Mouse (Mus musculus): Measurements from ENCODE around the gene Aldh3b1.

Aldh3b1 gene

GRCm38 (mm10) chr19:3875045-3875444, 54.6 kb downstream of the Aldh3b1 start:
- DNase-seq (ENCODE audit: low read depth) = no peak

DNA sequence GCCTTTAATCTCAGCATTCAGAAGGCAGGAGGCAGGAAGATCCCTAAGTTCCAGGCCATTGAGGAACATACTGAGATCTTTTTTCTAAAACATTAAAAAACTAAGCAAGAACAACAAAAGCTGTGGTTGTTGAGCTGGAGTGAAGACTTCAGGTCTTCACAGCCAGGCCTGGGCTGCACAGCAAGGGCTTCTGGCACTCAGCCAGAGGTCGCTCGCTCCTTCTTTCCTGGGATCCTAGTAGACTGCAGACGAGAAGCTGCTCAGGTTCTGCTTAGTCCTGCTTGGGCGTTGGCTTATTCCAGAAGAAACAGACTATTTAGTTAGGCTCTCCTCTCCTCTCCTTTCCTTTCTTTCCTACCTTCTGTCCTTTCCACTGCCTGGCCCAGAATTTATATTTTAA, 57.2 kb downstream of the Aldh3b1 start:
- DNase-seq (ENCODE audit: low read depth) = no peak

- DNase-seq (ENCODE audit: low read depth) = no peak
These were observed 58.1 kb downstream of the Aldh3b1 start for GRCm38 (mm10) chr19:3871468-3871867.

GRCm38 (mm10) chr19:3868290-3868689, 61.3 kb downstream of the Aldh3b1 start:
- no peak for DNase-seq (ENCODE audit: low read depth)

DNA sequence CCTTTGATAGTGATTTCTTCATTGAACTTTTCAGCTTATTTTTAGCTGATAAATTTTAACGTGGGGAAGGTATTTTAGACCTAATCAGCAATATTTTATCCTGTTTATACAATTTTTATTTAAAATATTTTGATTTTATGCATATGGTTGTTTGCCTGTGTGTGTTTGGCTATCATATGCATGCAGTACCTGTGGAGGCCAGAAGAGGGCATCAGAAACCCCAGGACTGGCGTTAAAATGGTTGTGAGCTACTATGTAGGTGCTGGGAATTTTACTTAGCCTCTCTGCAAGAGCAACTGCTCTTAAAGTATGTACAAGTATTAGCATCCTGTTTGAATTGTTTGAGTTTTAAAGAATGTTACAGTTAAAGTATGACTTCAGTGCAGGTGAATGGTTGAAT, 64.6 kb downstream of the Aldh3b1 start:
- DNase-seq (ENCODE audit: low read depth) = no peak

Measured in c-Kit-positive CD71-negative TER-119-negative erythroid progenitor cells, embryonic 14.5 days (primary cell).